Mouse (Mus musculus): ENCODE results near the gene Pnkp.
"Not testable (repeated sequence)": the region's sequence is repeated elsewhere in the genome, so short reads cannot be mapped to it uniquely, and the experiment has no call there.

The Pnkp gene

DNA sequence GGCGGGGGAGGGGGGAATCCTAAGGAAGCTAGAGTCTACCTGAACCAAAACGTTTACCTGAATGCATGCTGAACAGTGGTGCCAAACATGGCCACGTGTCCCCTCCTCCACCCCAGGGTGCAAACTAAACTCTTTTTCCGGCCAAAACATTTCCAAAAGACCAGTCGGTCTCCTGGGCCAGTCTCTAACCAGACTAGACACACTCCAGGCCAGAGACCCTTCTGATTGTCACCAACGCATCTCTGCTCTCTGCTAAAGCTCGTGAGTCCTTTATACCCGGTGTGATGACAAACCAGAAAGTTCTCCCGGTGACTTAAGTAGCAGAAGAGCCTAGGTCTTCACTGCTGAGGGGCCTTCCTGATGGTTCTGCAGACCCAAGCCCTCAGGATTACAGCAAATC is 10.9 kb downstream of the Pnkp start:
- in situ Hi-C loops (cut with MboI, MseI) = no loop called here

GRCm38 (mm10) chr7:44868465-44868864 is 11.5 kb downstream of the Pnkp start:
- in situ Hi-C loops (cut with MboI, MseI) = no loop called here

DNA sequence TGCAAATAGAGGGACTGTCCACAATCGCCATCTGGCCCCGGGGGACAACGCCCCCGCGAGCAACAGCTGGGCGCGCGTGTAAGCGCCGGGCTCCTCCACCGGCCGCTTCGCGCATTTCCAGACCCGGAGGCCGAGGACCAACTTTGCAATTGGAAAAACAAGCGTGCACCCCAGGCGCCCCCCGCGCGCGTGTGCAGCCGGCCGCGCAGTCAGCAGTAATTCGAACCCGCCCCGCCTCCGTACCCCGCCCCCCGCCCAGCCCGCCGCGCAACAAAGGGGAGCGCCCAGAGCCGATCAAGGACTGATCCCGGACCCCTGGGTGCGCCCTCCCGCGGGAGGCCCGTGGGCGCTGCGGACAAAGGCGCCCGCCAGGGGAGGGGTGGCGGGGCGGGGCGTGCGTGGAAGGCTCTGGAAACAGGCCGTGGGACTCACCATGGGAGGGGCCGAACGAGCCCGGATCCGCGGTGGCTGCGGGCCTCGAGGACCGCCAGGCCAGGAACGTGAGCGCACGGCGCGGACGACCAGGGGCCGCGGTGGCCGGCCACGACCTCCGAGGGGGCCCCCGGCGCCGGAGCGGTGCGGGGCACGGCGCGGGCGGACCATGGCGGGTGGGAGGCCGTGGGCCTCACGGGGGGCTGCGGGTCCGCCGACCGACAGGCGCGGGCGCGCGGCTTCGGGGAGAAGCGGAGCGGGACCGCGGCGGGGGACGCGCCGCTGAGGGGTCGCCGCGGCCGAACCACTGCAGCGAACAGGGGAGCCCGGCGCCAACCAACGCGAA is 12.2 kb downstream of the Pnkp start:
- in situ Hi-C loops (cut with MboI, MseI) = no loop called here

DNA sequence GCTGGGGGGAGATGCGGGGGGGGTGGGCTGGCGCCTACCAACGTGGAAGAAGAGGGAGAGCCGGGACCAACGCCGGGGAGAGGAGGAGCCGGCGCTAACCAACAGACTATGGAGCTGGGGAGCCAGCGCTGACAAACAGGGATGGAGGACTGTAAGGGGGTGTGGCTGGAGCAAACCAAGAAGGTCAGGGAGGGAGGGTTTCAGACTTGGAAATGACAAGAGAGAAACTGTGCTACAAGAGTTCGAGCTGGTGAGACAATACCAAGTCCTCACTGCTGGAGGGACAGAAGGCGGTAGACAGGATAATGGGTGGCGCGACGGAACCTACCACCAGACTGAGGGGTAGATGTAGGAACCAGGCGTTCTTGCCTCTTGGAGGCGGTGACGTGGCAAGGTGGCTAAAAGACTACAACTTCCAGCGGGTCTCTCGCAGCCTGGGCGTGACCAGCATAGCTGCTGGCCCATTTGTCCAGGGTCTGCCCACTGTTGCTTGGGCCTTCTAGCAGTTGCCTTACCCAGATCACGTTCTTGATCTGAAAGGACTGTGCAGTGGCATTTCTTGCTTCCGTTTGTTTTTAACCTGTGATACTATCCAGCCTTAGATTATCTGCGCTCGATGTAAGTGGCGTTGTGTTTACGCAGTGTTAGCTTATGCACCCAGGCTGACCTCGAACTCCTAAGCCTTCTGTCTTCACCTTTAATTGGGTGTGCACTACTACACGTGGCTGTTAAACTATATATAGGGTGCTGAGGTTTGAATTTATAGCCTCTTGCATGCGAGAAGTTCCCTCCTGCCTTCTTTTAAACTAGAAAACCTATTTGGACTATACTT is 13.0 kb downstream of the Pnkp start, which contains the start of gene Ptov1:
TSS of gene Ptov1 (minus strand) at position 92 of the 832 bp plus-strand sequence.
- in situ Hi-C loops (cut with MboI, MseI) = no loop called here

- in situ Hi-C loops (cut with MboI, MseI) = no loop called here
These were observed 13.7 kb downstream of the Pnkp start for GRCm38 (mm10) chr7:44870614-44871013.

GRCm38 (mm10) chr7:44871181-44871580 is 14.2 kb downstream of the Pnkp start:
- in situ Hi-C loops (cut with MboI, MseI) = no loop called here

DNA sequence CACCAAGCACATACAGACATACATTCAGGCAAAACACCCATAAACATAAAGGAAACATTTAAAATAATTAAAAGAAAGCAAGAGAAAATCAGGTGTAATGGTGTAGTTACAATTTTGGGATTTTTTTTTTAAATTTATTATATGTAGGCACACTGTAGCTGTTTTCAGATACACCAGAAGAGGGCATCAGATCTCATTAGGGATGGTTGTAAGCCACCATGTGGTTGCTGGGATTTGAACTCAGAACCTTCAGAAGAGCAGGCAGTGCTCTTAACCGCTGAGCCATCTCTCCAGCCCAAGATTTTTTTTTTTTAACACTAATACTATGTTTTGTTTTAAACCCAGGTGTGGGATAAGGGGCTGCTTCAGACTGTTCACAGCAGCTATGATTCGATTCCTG is 14.8 kb downstream of the Pnkp start:
- in situ Hi-C loops (cut with MboI, MseI) = not testable (repeated sequence)

DNA sequence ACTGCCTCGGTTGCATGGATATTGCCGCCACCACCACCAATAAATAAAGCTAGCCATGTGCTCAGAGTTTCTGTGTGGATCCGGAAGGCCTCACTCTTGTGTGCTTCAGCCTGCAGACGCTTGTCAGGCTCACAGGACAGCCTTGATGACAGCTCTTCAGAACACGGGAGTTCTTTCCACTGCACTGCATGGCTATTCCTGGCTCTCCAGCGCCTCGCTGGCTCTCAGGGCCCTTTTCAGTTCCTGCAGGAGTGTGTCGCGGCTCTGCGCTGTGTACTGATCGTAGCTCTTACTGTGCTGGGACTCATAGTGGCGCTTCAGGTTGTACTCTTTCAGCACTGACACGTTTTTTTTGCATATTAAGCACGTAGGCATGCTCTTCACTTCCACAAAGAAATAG is 20.9 kb downstream of the Pnkp start:
- in situ Hi-C loops (cut with MboI, MseI) = no loop called here

- in situ Hi-C loops (cut with MboI, MseI) = no loop called here
These were observed 26.1 kb downstream of the Pnkp start for GRCm38 (mm10) chr7:44883036-44883435.

DNA sequence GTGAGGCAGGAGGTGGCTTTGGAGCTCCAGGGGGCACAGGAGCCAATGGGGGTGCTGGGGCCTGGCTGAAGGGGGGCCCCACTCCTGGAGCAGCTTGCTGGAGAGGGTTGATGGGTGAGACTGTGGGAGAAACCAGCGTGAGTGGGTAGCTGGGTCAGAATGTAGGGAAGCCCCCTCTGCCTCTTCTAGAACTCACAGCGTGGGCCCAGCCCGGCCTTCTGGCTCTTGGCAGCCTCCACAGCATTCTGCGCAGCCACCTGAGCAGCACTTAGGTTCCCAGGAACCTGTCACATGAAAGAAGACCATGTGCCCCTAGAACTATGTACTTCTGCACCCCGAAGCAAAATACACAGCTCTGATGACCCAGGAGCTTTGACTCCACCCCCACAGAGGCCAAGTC is 27.7 kb downstream of the Pnkp start:
- in situ Hi-C loops (cut with MboI, MseI) = no loop called here

DNA sequence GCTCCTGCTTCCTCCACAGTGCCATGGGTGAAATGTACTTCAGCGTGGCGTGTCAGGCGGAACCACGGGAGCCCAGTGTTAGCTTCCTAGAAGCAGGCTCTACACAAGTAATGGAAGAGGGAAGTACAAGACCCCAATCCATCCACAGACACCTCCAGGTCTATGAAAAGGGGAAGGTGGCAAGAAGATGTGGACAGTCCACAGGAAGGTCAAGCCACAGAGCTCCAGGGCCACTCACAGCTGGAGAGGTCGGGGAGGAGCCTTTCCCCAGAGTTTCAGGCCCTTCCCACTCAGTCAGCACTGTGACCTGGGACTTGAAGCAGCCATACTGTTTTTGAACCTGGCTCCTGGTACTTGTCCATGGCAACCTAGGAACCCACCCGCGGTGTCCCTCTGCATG is 30.0 kb downstream of the Pnkp start:
- in situ Hi-C loops (cut with MboI, MseI) = no loop called here

- in situ Hi-C loops (cut with MboI, MseI) = no loop called here
These were observed 31.5 kb downstream of the Pnkp start for GRCm38 (mm10) chr7:44888256-44889105.

DNA sequence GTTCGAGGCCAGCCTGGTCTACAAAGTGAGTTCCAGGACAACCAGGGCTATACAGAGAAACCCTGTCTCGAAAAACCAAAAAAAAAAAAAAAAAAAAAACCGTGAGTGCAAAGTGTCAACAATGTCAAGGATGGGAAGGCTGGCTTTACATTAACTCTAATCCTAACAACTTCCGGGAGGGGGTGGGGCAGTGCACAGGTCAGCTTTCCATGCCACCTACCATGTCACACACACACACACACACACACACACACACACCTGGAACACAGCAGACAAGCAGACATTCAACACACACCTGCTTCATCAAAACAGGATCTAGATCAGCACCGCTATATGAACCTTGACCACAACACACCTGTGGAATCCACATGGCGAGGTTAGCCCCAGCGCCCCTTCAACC is 33.2 kb downstream of the Pnkp start:
- in situ Hi-C loops (cut with MboI, MseI) = no loop called here

DNA sequence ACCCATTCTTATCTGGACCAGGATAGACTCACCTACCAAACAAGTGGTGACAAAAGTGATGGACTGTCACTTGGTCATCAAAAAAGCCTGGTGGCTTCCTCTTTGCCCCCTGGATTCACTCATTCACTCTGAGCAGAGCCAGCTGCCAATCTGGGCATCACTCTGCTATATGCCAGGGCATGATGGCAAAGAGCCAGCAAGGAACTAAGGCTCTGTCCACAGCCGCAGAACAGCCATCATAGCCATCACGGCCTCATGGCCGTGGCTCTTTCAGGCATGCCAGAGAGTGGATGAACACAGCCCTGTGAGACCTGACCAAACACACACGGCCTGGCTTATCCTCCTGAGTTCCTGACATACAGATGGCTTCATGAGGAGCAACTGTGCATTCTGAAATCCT is 33.8 kb downstream of the Pnkp start:
- in situ Hi-C loops (cut with MboI, MseI) = no loop called here

GRCm38 (mm10) chr7:44891611-44892010 is 34.7 kb downstream of the Pnkp start:
- in situ Hi-C loops (cut with MboI, MseI) = no loop called here

- in situ Hi-C loops (cut with MboI, MseI) = no loop called here
These were observed 35.5 kb downstream of the Pnkp start, which contains the start of gene Med25 for GRCm38 (mm10) chr7:44892276-44892921. Gene Med25 (minus strand): TSS chr7:44892712.

- in situ Hi-C loops (cut with MboI, MseI) = no loop called here
These were observed 36.3 kb downstream of the Pnkp start for GRCm38 (mm10) chr7:44893197-44893596.

- in situ Hi-C loops (cut with MboI, MseI) = no loop called here
These were observed 37.2 kb downstream of the Pnkp start for GRCm38 (mm10) chr7:44894175-44894574.

DNA sequence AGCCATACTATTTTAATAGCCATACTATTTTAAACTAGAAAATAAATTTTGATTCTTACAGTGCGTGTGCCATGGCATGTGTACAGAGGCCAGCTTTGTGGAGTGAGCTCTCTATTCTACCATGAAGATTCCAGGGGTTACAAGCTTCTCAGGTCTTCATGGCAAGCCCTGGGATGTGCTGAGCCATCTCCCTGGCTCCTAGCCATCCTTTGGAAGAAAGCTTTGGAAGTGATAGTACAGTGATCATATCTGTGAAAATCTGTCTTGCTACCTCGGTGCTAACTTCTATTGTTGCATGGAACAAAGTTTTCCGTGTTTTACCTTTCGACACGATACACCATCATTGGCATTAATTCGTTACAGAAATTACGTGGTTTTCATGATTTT is 38.3 kb downstream of the Pnkp start:
- in situ Hi-C loops (cut with MboI, MseI) = no loop called here

DNA sequence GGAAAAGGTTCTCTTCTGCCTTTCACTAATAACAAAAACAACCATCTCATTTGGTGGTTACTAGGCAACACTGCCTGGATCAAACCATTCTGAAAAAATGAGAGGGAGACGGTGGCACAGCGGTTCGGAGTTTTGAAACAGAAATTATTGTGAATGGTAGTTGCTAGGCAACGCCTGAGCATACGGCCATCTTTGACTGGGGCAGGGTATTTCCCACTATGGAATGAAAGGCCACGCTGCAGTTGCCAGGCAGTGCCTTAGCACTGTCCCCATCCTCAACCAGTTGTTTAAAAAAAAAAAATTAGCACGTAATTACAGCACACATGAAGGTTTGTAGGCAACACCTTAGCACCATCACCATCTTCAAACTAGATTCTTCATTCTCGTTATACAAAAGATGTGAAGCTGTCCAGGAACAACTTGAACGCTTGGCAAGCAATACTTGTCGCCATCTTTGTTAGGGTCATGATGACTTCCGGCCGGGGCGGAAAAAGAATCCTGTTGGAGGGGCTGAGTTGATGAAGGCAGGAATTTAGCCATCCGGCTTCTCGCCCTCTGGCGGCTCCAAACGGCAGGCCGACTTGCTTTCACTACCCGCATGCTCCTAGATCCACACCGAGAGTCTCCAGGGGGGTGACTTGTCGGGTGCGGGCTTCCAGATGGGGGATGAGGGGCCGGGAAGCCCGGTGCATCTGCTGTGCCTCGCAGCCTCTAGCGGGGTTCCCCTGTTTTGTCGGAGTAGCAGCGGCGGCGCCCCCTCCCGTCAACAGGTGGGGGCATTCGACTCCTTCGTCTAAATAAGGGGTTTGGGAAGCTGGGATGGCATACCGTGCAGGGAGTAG is 38.9 kb downstream of the Pnkp start, which contains the start of gene Fuz:
TSS of gene Fuz (plus strand) at position 487 of the 842 bp plus-strand sequence.
- in situ Hi-C loops (cut with MboI, MseI) = no loop called here

Measured in regulatory T cell (primary cell).